ENCODE assay signal across 8 mouse cellular contexts in genomic region chr7:120842345-120843036, GRCm38 (mm10). TPM values are rescaled to one million over a fixed set of nuclear protein-coding genes. Genes with fewer than 3 reads are reported as not detected.
DNase-seq lines count a peak whose midpoint lies in the region; ATAC-seq and TF ChIP-seq lines count a peak whose summit lies in the region.

Eef2k (plus strand) TSS chr7:120842831.

- no peaks in the 10 kb centered on the region for H3K36me3 ChIP-seq in forebrain, embryonic 16.5 days (ENCODE audit: control insufficient read depth, insufficient read depth)
- H3K36me3 ChIP-seq in lung, embryonic 14.5 days (ENCODE audit: insufficient read depth): no peaks in the 10 kb centered on the region

- no peaks in the 10 kb centered on the region for H3K9me3 ChIP-seq in forebrain, embryonic 16.5 days (ENCODE audit: control insufficient read depth, low read length)
- no peaks in the 10 kb centered on the region for H3K9me3 ChIP-seq in lung, embryonic 14.5 days (ENCODE audit: low read depth, low read length)

- intact Hi-C loops in heart, postnatal 25 days (cut with DNase I): no loop called here

- peak within 1 kb of the TSS; percentile 99 for H3K27ac ChIP-seq in forebrain, embryonic 16.5 days (ENCODE audit: low read length)
- H3K27ac ChIP-seq in layer of hippocampus, adult 2 months: peak within 1 kb of the TSS; percentile 99
- peak within 1 kb of the TSS; percentile 97 for H3K27ac ChIP-seq in lung, embryonic 14.5 days (ENCODE audit: low read depth)

- TF ChIP-seq CTCF in layer of hippocampus, adult 2 months (conservative IDR thresholded peaks at IDR 0.05): peak; percentile 50
- 0 out of 2 replicates have a peak, but pooled peaks have one; percentile 22 for TF ChIP-seq CTCF in lung, embryonic 14.5 days (IDR thresholded peaks at IDR 0.05; ENCODE audit: low read depth)

- peaks cover 15% of the 10 kb centered on the region for H3K4me1 ChIP-seq in forebrain, embryonic 16.5 days (replicated peaks; ENCODE audit: control insufficient read depth, insufficient read depth, low read length)
- H3K4me1 ChIP-seq in lung, embryonic 14.5 days (ENCODE audit: insufficient read depth): 0 out of 2 replicates have a peak, but pooled peaks cover 3% of the 10 kb centered on the region

- WGBS in forebrain, embryonic 16.5 days: 3% methylated on average over 33 of the region's 35 CpGs
- 2% methylated on average over 33 of the region's 35 CpGs for WGBS in lung, embryonic 14.5 days

- peak; percentile 91 for ATAC-seq in forebrain, embryonic 16.5 days
- ATAC-seq in lung, embryonic 14.5 days (ENCODE audit: insufficient read depth): peak; percentile 97

- H3K27me3 ChIP-seq in forebrain, embryonic 16.5 days (replicated peaks; ENCODE audit: control insufficient read depth, insufficient read depth, low read length): no peaks in the 10 kb centered on the region
- no peaks in the 10 kb centered on the region for H3K27me3 ChIP-seq in lung, embryonic 14.5 days (ENCODE audit: insufficient read depth, low read length)

- H3K4me3 ChIP-seq in forebrain, embryonic 16.5 days (replicated peaks; ENCODE audit: low read length): peak within 1 kb of the TSS; percentile 82
- H3K4me3 ChIP-seq in layer of hippocampus, adult 2 months: peak within 1 kb of the TSS; percentile 74
- peak within 1 kb of the TSS; percentile 76 for H3K4me3 ChIP-seq in lung, embryonic 14.5 days (ENCODE audit: low read depth, low read length)

- H3K4me2 ChIP-seq in forebrain, embryonic 16.5 days (ENCODE audit: low read length): peak within 1 kb of the TSS; percentile 52
- H3K4me2 ChIP-seq in lung, embryonic 14.5 days: peak within 1 kb of the TSS; percentile 85

- H3K9ac ChIP-seq in forebrain, embryonic 16.5 days (replicated peaks; ENCODE audit: low read depth, low read length): peak within 1 kb of the TSS; percentile 93
- peak within 1 kb of the TSS; percentile 85 for H3K9ac ChIP-seq in lung, embryonic 14.5 days

- peak; percentile 91 for DNase-seq in Muller cell, postnatal 12 days (ENCODE audit: inconsistent ontology term)
- peak; percentile 88 to 89 for DNase-seq in cerebellum, adult 18-20 months
- peak; percentile 81 for DNase-seq in heart, postnatal 25 days (ENCODE audit: low spot score)
- peak; percentile 83 to 87 for DNase-seq in layer of hippocampus, adult 2 months (ENCODE audit: low spot score in 2 of 2)
- DNase-seq in lung, embryonic 14.5 days: peak; percentile 91
- peak; percentile 74 for DNase-seq in ovary, postnatal 14 days (ENCODE audit: low spot score)
- peak; percentile 89 for DNase-seq in thymus, postnatal 14 days

RNA-seq across cellular contexts. Expression of gene Eef2k, which starts in this region (rescaled TPM):
- polyA plus RNA-seq in forebrain, embryonic 16.5 days (2015; fragmentation: Nextera tagmentation; extraction: Ambion mirVana): 38.9 and 40.3 TPM in 2 replicates
- 10 to 100 TPM; 27.7 to 32.5 TPM for total RNA-seq in heart, postnatal 25 days (2021)
- 10 to 100 TPM; 32.5 to 32.8 TPM for total RNA-seq in layer of hippocampus, adult 2 months (2021)
- 11.2 and 13.0 TPM in 2 replicates for polyA plus RNA-seq in lung, embryonic 14.5 days (2014; fragmentation: Nextera tagmentation; extraction: Ambion mirVana)

Comparison
In these comparisons a context has a peak if more than half of its experiments do, and no peak if none do; other contexts are left out.
1. Peak in every context shown above with its lines: DNase-seq, ATAC-seq, H3K4me3 ChIP-seq and H3K27ac ChIP-seq.